Mouse (Mus musculus): Measurements from ENCODE around the gene Wfdc11.
"Not testable (repeated sequence)": the region's sequence is repeated elsewhere in the genome, so short reads cannot be mapped to it uniquely, and the experiment has no call there.

DNA sequence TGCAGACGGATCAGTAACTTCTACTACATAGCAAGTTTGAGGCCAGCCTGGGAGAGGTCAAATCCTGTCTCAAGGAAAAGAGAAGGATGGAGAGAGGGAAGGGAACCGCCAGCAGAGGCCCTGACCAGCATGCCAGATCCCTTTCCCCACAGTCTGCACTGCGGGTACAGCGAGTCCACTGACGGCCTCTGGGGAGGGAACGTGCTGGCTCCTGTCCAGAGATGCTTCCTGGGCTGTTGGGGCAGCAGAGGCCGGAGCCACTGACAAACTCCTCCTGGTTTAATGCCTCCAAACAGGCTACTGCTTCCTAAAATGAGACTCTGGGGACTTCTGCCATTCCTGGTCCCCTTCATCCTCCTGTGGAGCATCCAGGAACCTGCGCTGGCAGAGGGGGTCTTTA lies 60.4 kb downstream of the Wfdc11 start, which contains the start of the genes Wfdc6b and Wfdc8:
- TF ChIP-seq EP300 (optimal IDR thresholded peaks at IDR 0.05); CTCF (IDR thresholded peaks at IDR 0.05; ENCODE audit: low read depth): not testable (repeated sequence)
